Mouse (Mus musculus) adrenal gland, postnatal 25 days (tissue): ENCODE data around the gene Pctp. TPM values are rescaled to one million over a fixed set of nuclear protein-coding genes. Genes with fewer than 3 reads are reported as not detected.

Experiments used
- DNase-seq: peaks from one replicate; pipeline ENCODE4 v3.0.0; 2021; ENCODE audit warnings: mixed read lengths
- total RNA-seq: library from RNA; stranded (reverse); gene quantifications from 2 replicates; pipeline ENCODE4 v1.2.3, GENCODE M21; 2021

Gene Pctp
- total RNA-seq, 1 experiment from 2014 or later: 9.9 TPM

GRCm38 (mm10) chr11:89977746-89978352, 24.8 kb downstream of the Pctp start:
- DNase-seq: no peak

- no peak for DNase-seq
These were observed 26.3 kb downstream of the Pctp start for GRCm38 (mm10) chr11:89976361-89976760.

- DNase-seq: no peak
These were observed 31.4 kb downstream of the Pctp start for GRCm38 (mm10) chr11:89971296-89971695.

- no peak for DNase-seq
These were observed 32.0 kb downstream of the Pctp start for GRCm38 (mm10) chr11:89970726-89971125.

GRCm38 (mm10) chr11:89969131-89969530, 33.6 kb downstream of the Pctp start:
- no peak for DNase-seq

GRCm38 (mm10) chr11:89950691-89951270, 51.9 kb downstream of the Pctp start:
- DNase-seq: no peak

- DNase-seq: no peak
These were observed 54.9 kb downstream of the Pctp start for GRCm38 (mm10) chr11:89947806-89948205.

- DNase-seq: no peak
These were observed 57.5 kb downstream of the Pctp start for GRCm38 (mm10) chr11:89945159-89945558.

- no peak for DNase-seq
These were observed 65.5 kb downstream of the Pctp start for GRCm38 (mm10) chr11:89937241-89937640.

Other genes starting within 250 kb of the Pctp start
- gene Ankfn1, start 225.2 kb downstream of the Pctp start, total RNA-seq: 0.76 TPM in 1 of 2 replicates, not detected in the other
- 2.0 and 2.8 TPM in 2 replicates for gene Tmem100, start 27.5 kb upstream of the Pctp start, total RNA-seq
- gene Gm45716, start 184.8 kb upstream of the Pctp start, total RNA-seq: 2.6 and 3.1 TPM in 2 replicates
- gene Mmd, start 246.6 kb upstream of the Pctp start, total RNA-seq: 63.3 and 69.1 TPM in 2 replicates